Mouse (Mus musculus): ENCODE results near the gene Jph3.

DNA sequence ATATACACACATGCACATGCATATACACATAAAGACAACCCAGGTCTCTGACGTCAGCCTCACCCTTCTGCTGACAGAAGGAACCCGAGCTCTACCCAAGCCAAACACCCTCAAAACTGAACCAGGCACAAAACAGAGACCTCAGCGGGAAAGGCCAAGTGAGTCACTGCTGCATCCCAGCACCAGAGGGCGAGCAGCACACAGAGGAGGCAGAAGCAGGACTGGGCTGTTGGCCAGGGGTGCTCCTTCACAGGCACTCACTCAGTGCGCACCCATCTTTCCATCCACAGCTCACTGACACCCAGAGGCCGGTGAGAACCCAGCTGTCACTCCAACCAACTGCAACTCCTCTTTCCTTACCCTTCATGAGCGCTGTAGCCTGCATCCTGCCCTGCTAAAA, 88.8 kb downstream of the Jph3 start:
- no peak for TF ChIP-seq CTCF (IDR thresholded peaks at IDR 0.05; ENCODE audit: borderline replicate concordance, extremely low read depth, insufficient read depth, insufficient read length)
- no peak for TF ChIP-seq POLR2A (IDR thresholded peaks at IDR 0.05; ENCODE audit: borderline replicate concordance, extremely low read depth, insufficient read depth, insufficient read length, poor library complexity, severe bottlenecking)

Data from brain, embryonic 14.5 days (tissue).